Mouse (Mus musculus): Measurements from ENCODE around the gene Il1r1.

Gene Il1r1

DNA sequence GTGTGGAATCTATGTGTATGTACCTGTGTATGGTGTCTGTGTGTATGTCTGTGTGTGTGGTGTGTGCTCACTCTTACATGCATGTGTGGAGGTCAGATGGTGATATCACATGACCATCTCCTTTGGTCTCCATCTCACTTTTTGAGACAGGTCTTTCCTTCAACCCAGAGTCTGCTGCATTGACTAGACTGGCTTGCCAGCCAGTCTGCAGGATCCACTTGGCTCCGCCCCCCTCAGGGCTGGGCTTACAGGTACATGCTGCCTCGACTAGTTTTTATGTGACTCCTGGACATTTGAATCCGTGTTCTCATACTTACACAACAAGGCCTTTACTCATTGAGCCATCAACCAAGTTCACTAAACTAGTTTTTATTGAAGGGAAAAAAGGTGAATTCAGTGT, 6.2 kb downstream of the Il1r1 start:
- no peak for DNase-seq (ENCODE audit: low spot score)

DNA sequence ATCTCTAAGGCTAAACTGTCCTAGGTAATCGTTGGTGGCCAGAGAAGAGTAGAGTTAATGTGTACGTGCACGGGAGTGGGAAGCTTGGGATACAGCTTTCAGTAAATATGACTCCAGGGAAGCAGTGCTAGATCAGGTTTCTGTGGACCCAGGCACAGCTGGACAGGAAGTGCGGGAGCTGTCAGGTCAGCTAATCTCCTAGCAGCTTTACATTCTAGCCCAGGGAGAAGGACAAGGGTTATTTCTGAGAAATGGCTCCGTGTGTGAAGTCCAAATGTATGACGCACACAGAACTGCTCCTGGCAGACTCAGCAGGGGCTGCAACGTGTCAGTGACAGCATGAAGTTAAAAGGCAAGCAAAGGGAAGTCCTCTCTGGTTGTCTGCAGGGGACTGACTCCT, 8.3 kb downstream of the Il1r1 start:
- DNase-seq (ENCODE audit: low spot score), result no peak

DNA sequence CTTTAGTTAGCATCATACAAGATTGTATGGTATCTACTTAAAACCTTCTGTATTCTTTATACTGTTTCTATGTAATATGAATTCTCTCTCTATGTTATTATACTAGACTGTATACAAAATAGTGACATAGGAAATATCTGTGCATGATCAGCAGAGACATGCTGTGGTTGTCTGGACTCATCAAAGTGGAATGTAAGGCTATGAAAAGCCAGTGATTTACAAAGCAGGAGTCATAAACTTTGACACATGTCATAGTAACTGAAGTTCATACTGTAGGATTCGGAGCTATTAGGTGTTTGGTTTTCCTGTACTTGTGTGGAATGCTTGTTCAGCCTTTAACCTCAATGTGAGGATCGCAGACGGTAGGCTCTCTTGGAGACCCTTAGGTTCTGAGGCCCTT, 8.7 kb downstream of the Il1r1 start:
- no peak for DNase-seq (ENCODE audit: low spot score)

DNA sequence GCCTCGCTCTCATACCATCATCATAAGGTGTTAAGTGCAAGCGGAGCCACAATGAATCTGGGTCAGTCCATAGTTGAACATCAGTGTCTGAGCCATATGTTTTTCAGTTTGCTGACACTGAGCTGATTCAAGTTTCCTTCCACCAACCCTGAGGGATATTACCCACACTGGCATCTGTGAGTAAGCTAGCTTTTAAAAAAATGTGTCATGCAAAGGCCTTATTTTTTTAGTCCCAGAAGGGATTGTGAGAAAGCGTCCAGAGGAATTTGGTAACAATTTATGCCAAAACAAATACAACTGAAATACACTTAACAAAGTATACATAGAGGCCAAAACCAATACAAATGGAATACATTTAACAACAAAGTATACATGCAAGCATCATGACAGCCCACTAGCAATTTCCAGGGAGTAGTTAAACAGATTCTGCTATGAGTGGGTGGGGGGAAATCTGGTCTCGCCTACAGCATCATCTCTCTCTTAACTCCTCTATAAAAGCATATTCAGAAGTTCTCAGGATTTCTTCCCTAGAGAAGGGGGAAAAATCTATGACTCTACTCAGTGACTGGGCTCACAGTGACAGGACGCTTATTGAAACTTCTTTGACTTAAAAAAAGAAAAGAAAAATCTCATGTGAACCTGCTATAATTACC, 10.8 kb downstream of the Il1r1 start:
- DNase-seq (ENCODE audit: low spot score), result no peak

DNA sequence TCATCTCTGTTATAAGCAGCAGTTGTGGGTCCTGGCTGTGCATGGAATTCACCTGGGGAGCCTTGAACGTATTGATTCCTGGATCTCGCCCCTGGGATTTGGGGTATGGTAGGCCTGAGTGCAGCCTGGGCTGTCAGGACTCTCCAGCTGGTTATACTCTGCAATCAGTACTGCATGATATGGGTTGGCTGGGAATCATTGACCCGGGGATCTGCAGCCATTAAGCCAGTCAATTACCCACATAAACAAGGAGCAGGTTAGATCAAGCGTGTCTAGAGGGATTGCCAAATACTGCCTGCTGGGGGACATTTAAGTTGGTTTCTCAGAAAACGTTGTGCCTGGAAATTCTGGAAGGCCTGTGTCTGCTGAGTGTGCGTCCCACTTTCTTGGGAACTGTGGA, 11.8 kb downstream of the Il1r1 start:
- no peak for DNase-seq (ENCODE audit: low spot score)

DNA sequence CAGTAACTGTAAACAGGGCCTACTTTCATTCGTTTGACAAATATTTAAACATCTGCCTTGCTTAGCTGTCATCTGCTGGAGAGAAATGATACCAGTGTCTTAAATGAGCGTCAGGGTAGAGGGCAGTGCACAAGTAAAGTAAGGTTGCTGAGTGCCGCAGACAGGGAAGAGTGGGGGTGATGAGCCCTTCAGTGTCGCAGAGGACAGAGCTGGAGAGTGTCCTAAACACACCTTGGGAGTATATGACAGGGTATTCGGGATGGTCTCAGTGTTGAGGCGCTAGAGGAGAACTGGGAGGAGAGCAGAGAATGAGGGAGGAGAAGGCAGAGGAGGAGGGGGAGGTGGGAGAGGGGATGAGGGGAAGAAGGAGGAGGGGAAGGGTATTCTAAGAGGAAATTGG, 12.2 kb downstream of the Il1r1 start:
- no peak for DNase-seq (ENCODE audit: low spot score)

DNA sequence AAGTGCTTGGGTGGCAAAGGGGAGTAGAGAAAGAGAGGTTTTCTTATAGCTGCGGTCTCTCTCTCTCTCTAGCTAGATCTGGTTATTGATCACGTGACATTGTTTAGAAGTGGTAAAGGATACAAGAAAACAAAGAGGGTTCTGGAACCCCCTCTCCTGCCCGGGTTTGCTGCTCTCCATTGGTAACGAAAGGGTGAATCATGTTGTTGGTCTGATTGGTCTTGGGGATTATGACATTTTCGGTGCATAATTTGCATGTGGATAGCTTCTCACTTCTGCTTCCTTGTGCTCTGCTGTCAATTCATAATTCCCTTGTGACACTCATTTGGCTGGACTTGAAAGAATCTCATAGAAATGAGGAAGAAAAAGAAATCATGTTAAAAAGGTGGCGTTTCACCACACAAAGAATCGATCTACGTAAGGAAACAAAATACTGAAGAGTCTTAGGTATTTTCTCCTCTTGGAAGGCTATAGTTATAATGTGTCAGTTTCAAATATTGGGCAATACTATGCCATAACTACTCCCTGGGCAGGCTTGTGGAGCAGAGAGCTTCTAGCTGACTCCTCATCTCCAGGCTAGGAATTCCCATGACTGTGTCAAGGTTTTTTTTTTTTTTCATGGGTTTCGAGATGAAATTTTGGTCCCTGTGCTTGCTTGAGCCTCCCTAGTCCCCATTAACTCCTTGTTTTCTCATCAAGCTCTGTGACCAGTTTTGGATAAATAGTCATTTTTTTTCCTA, 15.6 kb downstream of the Il1r1 start:
- DNase-seq (ENCODE audit: low spot score), result no peak

DNA sequence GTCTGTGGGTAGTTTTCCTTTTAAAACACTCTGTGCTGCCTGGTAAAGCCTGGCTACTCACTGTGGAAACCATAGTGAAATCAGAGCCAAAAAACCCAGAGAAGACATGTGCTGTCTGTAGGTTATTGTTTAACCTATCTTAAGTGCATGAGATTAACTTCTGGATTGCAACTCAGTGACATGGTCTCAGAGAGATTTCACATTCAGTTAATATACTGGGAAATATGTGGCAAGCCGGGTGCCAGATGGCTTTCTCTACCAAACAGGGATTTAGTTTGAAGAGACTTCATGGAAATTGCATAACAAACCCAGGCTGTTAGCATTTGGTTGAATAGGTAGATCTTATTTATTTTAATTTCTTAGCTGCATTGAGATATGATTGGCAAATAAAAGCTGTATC, 17.8 kb downstream of the Il1r1 start:
- no peak for DNase-seq (ENCODE audit: low spot score)

DNA sequence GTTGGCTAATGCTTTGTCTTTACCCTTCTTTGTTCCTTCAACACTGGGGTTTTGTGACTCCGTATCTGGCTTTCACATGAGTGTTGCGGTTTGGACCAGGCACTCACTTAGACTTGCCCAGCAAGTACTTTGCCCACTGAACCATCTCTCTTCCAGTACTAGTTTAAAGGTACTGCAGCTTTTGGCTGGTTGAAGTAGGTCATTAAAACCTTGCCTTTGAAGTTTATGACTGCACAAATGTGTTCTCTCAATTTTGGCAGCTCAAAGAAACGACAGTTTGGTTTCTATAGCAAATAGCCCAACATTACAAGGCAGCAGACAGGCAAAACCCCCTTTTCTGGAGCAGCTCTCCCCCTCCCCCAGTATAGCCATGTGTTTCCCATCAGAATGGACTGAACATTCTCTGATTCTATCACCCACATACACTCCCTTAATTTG, 18.7 kb downstream of the Il1r1 start:
- DNase-seq (ENCODE audit: low spot score), result no peak

DNA sequence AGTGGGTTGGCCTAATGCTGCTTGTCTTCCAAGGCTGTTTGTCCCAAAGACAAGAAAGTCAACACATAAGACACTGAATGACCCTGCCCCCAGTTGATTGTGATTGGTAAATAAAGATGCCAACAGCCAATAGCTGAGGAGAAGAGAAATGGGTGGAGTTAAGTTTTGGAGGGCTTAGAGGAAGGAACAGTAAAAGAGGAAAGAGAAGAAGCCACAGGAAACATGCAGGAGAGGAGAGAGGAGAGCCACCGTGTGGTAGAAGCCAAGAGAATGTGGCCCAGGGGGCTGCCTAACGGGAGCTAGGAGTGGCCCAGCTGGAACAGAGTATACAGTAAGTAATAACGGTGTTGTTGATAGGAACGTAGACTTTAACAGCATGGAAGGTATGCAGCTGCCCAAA, 25.5 kb downstream of the Il1r1 start:
- no peak for DNase-seq (ENCODE audit: low spot score)

DNA sequence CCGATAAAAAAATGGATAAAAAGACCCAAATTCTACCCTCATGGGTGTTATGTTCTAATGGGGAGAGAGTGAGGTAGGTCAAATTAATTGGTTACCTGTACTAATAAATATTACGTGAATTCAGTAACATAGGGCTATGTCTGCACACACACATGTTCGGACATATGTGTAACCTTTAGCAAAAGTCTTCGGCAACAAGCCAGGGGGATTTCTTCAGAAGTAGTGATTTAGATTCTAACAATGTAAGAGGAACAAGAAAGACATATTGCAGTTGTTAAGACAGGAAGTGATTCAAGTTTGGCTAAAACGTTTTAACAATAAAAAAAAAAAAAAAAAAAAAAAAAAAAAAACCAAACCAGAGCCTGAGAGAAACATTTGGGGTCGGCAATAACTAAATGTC, 27.6 kb downstream of the Il1r1 start:
- no peak for DNase-seq (ENCODE audit: low spot score)

DNA sequence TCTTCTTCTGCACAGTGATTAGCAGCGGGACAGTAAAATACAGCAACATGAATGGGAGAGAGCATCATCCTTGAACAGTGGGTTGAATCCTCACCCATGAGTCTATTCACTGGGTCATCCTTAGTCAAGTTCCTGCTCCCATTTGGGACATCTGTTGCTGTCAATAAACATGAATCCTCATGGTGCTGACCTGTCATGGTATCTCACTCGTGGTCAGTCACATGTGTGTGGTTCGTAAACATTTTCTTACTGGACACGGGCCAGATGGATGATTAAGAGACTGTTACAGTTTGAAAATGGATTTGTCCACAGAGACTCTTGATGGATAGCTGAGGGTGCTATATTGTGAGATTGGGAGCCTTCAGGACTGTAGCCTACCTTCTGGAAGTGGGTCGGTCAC, 29.1 kb downstream of the Il1r1 start:
- no peak for DNase-seq (ENCODE audit: low spot score)

DNA sequence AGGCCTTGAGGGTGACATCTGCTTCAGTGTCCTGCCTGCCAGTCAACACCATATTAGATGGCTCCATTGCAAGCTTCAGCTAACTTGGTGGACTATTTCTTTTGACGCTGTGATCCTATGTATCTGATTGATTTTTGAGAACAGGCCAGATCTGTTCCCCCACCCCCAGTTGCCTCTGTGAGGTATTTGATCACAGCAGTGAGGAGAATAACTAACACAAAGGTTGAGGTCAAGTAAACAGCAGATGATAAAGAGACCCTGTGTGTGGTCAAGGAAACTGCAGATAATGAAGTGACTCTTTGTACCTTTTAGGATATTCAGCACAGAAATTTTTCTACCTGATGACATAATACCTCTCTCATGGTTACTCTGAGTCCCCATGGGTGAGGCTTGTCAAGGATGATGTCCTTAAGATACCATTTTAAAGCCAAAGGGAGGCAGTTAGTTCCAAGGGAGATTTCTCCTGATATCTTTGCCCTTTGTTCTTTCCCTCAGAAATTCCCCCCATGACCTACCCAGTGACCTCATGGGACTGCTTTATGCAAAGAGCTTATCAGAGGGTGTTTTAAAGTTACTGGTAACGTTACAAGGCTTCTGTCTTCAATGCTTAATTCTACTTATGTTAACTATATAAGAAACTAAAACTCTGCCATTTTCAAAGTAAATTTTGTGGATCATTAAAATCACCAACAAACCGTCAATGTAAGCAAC, 29.6 kb downstream of the Il1r1 start:
- DNase-seq (ENCODE audit: low spot score), result no peak

DNA sequence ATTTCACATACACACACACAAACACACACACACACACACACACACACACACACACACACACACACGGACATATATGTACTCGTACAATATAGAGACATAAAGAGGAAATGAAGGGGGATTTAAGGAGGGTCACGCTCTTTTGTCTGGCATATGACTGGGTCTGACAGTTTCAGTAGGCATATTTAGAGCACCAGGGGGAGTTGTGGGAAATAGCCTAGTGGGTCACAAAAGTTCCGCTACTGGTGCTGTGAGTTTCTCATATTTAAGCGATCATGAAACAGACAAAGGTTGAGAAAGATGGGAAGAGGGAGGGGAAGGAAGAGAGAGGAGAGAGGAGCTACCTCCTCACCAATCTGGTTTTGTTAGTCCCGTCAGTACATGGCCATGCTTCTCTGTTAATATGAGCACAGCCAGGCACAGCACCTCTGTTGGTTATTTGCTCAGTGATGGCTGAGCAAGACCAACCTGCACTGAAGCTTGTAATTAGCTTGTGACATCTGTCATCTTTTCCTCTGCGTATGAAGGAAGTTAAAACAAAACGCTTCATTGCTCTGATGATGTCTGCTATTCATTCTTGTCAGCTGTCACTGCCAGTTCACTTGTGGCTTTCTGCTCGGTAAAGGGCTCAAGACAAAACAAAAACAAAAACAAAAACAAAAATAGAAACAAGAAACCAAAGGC, 37.7 kb downstream of the Il1r1 start:
- no peak for DNase-seq (ENCODE audit: low spot score)

DNA sequence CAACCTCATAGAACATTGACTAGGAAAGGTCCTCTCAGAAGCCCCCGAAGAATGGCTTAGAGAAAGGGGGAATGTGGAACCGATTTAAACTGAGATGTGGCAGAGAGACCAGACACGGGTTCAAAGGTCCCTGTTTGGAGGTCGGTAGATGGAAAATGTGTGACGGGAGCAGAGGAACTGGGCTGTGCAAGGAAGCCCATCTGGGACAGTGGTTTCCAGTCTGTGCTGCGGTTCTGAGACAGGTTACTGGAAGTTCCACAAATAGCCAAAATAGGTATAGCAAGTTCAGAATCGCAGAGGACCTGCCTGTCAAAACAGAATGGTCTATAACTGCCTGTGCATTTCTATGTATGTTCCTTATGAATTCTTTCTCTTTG, 38.2 kb downstream of the Il1r1 start:
- DNase-seq (ENCODE audit: low spot score), result no peak

DNA sequence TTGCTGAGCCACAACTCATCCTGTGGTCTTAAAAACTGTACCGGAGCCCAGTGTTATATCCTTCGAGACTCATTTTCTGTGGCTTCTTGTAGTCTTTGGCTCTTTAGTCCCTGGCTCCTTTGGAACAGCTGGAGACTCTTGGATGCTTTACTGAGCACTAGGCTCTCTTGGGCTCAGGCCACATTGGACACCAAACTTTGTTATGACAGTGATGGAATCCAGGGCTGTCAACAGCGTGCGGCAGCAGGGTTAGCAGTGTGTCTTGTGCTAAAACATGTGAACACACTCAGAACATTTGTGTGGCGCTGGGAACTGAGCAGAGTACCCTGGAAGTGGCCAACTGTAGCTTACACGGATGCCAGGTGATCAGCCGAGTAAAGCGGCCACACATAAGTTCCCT, 38.8 kb downstream of the Il1r1 start:
- no peak for DNase-seq (ENCODE audit: low spot score)

DNA sequence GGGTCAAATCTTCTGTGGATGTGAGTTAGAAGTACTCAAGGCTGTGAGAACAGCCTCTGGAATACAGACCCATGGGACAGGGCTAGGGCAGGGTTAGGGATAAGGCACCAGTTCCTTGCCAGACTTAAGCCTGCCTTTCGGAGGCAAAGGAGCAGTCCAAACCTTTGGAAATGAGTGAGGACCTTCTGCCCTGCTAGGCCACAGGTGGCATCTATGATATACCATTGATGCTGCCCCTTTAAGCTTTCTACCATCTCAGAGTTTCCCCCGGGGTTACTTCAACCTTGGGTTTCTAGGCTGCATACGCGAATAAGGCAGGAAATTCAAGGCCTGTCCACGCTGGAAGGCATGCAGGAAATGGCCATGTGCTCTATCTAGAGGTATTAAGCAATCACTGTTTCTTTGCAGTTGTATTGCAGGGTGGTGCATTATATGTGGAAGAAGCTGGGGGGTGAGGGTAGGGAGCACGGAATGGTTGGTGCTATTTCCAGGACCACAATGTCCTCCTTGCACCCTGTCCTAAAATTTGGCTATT, 40.5 kb downstream of the Il1r1 start:
- DNase-seq (ENCODE audit: low spot score), result no peak

DNA sequence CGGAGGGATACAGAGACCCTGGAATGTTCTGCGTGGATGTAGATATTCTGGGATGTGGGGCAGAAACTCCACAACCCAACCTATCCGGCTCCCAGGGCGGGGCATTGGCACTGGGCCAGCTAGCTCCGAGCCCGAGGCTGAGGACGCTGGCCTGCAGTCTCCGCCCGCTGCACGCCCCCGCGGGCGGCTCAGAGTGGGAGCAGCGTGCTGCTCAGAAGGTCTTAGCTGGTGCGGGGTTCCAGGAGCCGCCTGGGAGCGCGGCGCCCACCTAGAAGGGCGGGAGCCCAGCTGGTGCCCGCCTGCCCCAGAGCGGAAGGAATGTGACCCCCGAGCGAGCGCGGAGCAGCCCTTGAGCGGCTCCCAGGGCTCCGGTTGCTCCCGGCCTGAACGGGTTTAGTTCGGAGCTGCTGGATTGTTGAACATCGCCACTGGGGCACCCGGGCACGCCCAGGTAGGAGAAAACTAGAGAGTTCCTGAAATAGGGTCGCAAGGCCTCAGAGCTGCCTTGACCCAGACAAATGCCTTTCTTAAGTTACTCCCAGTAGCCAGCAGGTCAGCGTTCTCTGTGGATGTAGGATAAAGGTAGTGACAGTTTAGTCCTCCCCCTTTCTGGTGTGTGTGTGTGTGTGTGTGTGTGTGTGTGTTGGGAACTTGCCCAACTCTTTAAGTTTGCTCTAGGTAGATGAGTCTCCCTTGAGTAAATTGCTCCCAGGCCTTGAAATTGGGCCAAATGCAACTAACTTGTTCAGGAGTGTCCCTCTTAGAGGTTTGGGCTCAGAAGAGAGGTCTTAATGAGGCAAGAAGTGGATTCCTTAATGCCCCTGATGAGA, 41.8 kb downstream of the Il1r1 start:
- peak; percentile 82 for DNase-seq (ENCODE audit: low spot score)

DNA sequence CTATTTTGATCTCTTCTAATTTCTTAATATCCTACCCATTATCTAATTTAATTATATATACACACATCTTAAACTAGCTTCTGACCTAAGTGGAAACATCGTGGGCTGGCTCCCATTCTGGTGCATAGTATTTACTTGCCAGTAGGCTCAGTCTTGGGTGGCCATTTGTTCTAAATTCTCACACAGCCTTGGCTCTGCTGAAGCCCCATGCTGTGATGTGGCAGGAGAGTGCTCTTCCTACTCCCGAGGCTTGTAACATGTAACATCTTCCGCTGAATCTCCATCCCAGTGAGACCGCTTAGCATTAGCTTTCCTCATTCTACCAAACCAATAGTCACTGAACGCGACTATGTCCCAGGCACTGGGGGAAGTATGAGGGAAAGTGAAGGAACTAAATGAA, 43.0 kb downstream of the Il1r1 start:
- DNase-seq (ENCODE audit: low spot score), result no peak

DNA sequence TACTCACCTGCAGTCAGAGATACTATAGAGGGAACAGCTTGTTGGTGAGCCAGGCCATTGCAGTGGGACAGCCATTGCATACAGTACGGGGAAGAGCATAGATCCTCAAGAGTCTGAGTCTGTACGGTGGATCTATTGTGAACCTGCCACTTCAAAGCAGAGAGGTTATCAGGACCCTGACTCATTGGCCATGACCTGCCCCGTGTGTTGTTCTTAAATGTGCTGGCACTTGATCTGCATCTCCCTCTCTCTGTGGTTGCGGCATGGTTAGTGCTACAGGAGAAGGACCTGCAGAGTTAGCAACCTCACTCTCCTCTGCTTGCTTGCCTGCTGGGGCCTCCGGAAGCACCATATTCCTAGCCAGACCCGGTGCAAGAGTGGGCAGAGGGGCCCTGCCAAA, 43.7 kb downstream of the Il1r1 start:
- DNase-seq (ENCODE audit: low spot score), result no peak

DNA sequence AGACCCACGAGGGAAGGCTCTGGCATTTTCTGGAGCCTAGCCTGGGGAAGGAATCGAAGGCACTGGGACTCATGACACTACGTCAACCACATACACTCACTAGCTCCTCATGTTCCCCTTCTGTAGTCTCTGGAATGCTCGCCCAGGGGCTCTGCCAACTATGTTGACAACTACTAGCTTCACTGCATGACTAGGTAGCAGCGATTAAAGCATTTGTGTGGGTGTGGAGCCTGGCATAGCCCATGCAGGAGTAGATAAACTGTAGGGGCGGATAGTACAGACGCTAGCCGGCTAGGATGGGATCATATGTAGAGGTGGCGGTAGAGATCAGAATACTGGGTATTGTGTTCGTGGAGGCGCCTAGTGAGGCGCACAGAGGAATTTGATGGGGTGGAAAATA, 45.5 kb downstream of the Il1r1 start:
- DNase-seq (ENCODE audit: low spot score), result no peak

DNA sequence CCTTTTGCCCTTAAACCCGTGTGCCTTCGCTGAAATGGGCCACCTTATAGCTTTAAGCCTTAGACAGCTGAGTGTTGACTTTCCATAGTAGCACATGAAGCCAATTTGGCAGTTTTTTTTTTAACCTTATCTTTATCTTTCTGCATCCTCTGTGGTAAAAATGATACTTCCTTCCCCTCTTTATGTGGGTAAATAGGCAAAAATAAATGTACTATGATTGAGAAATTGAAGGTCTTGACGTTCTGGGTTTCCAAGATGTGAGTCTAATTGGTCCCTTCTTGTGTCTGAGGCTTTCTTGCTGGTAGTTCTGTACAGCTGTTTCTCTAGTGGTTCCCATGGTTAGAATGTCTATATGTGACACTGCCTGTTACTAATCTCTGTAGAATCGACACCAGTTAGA, 46.2 kb downstream of the Il1r1 start:
- DNase-seq (ENCODE audit: low spot score), result no peak
